Mouse (Mus musculus) heart, postnatal 0 days (tissue): Measurements from ENCODE around the gene Slc26a8. TPM values are rescaled to one million over a fixed set of nuclear protein-coding genes. Genes with fewer than 3 reads are reported as not detected.

Source experiments
- ATAC-seq: fragments of 200-750 bp; cut with Nextera tagmentation; 2 replicates; pipeline ENCODE4 v1.8.0; 2017; ENCODE audit warnings: low read depth, moderate number of reproducible peaks, moderate library complexity; ENCODE audit not compliant: insufficient read depth
- DNase-seq: peaks from one replicate; pipeline ENCODE4 v3.0.0-alpha.2; 2016; ENCODE audit warnings: low spot score
- H3K27ac ChIP-seq: fragments of 300-500 bp; sonication (generic); 2 replicates; pipeline ENCODE4 v1.5.1; 2014; ENCODE audit warnings: low read depth, mild to moderate bottlenecking
- H3K27me3 ChIP-seq: fragments of 300-500 bp; sonication (generic); 2 replicates; pipeline ENCODE4 v1.6.1; 2014; ENCODE audit warnings: low read length, mixed read lengths; ENCODE audit not compliant: control insufficient read depth, insufficient read depth
- H3K36me3 ChIP-seq: fragments of 300-500 bp; sonication (generic); replicated peaks from 2 replicates; pipeline ENCODE4 v1.6.1; 2014; ENCODE audit warnings: low read length, mixed read lengths; ENCODE audit not compliant: control insufficient read depth, insufficient read depth
- H3K4me1 ChIP-seq: fragments of 300-500 bp; sonication (generic); 2 replicates; pipeline ENCODE4 v1.6.1; 2014; ENCODE audit warnings: antibody characterized with exemption; ENCODE audit not compliant: control insufficient read depth, insufficient read depth
- H3K4me2 ChIP-seq: fragments of 300-500 bp; sonication (generic); 2 replicates; pipeline ENCODE4 v1.6.1; 2014; ENCODE audit warnings: low read depth, mild to moderate bottlenecking, low read length, moderate library complexity
- H3K4me3 ChIP-seq: fragments of 300-500 bp; sonication (generic); 2 replicates; pipeline ENCODE4 v1.5.1; 2014; ENCODE audit warnings: low read depth, low read length
- H3K9ac ChIP-seq: fragments of 300-500 bp; sonication (generic); replicated peaks from 2 replicates; pipeline ENCODE4 v1.6.1; 2014; ENCODE audit warnings: low read depth, low read length, mixed read lengths
- H3K9me3 ChIP-seq: fragments of 300-500 bp; sonication (generic); replicated peaks from 2 replicates; pipeline ENCODE4 v1.6.1; 2016; ENCODE audit warnings: low read length; ENCODE audit not compliant: control insufficient read depth
- CTCF ChIP-seq: IDR thresholded peaks from 2 replicates; pipeline ENCODE4 v1.5.1; 2016; ENCODE audit warnings: antibody characterized with exemption, control low read depth, low read depth
- EP300 ChIP-seq: IDR thresholded peaks from 2 replicates; pipeline ENCODE4 v1.6.1; 2016; ENCODE audit warnings: antibody characterized with exemption, low read depth
- WGBS: fragments of 180-500 bp; shearing (Covaris S2); extraction: QIAGEN DNeasy Blood & Tissue Kit; methylation state at CpG from one replicate; pipeline ENCODE4 v1.1.7; 2014; 5-methylcytosine and 5-hydroxymethylcytosine counted together
- polyA plus RNA-seq: library from polyadenylated mRNA; unstranded; fragments of >200 nt; fragmentation: Nextera tagmentation; extraction: Ambion mirVana; gene quantifications from 2 replicates; pipeline ENCODE4 v1.2.1, GENCODE M21; 2015
- total RNA-seq: library from RNA; depleted of rRNA; stranded (reverse); fragments of >200 nt; gene quantifications from 2 replicates; pipeline ENCODE4 v1.2.3, GENCODE M21; 2014; ENCODE audit warnings: low replicate concordance

Slc26a8 gene
- total and polyA plus RNA-seq, 2 experiments from 2014 or later: 0.36 TPM; not detected in 1

DNA sequence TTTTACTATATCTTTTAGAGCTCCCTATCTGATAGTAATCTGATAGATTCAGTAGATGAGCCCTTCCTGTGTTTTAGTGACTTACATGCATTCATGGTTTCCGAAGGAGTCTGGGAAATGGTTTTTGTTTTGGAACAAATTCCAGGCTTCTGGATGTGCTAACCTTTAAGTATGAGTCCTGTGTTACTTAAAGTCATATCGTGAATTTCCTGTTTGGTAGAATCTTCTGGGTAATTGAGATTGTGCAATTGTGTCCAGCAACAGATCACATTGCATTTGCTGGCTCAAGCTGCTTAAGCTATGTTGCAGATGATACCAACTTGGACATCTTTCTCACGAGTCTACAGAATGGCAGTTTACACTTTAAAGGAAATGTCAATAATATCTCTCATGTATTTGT, 3.1 kb upstream of the Slc26a8 start:
- H3K27ac ChIP-seq: peak overlapping the region; percentile 94
- DNase-seq (no peak), ATAC-seq (no peak)
- H3K4me2 ChIP-seq: peak overlapping the region; percentile 69
- WGBS: 32% methylated on average over 3 of the region's 3 CpGs
- TF ChIP-seq EP300 (no peak), CTCF (no peak)
- peaks cover 30% of the 10 kb centered on the region for H3K4me1 ChIP-seq
- H3K36me3 ChIP-seq: no peaks in the 10 kb centered on the region
- peak overlapping the region; percentile 92 for H3K4me3 ChIP-seq
- H3K27me3 ChIP-seq: no peaks in the 10 kb centered on the region
- peak overlapping the region; percentile 89 for H3K9ac ChIP-seq
- H3K9me3 ChIP-seq: no peaks in the 10 kb centered on the region

DNA sequence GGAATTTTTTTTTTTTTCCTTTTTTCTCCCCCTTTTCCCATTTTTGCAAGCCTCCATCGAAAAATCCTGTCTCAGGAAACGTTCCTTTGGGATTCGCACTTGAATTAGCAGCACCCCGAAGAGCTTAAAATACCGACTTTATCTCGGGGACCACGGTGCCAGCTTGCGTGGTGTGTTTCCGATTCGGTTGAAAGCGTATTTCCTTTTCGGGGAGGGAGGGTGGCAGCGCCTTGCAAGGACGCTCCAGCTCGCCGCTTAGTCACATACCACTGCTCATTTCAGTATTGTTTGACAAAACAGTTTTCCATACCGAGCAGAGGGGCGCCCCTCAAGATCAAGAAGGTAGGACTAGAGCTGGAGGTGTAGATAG, 2.3 kb upstream of the Slc26a8 start:
- no peaks in the 10 kb centered on the region for H3K36me3 ChIP-seq
- peak overlapping the region; percentile 69 for H3K4me2 ChIP-seq
- ATAC-seq: no peak
- TF ChIP-seq CTCF (no peak), EP300 (no peak)
- H3K4me3 ChIP-seq: peak overlapping the region; percentile 92
- H3K4me1 ChIP-seq: peaks cover 22% of the 10 kb centered on the region
- H3K9ac ChIP-seq: peak overlapping the region; percentile 89
- no peaks in the 10 kb centered on the region for H3K27me3 ChIP-seq
- H3K27ac ChIP-seq: peak overlapping the region; percentile 94
- no peaks in the 10 kb centered on the region for H3K9me3 ChIP-seq
- DNase-seq: peak; percentile 47
- 0% methylated on average over 18 of the region's 18 CpGs for WGBS

DNA sequence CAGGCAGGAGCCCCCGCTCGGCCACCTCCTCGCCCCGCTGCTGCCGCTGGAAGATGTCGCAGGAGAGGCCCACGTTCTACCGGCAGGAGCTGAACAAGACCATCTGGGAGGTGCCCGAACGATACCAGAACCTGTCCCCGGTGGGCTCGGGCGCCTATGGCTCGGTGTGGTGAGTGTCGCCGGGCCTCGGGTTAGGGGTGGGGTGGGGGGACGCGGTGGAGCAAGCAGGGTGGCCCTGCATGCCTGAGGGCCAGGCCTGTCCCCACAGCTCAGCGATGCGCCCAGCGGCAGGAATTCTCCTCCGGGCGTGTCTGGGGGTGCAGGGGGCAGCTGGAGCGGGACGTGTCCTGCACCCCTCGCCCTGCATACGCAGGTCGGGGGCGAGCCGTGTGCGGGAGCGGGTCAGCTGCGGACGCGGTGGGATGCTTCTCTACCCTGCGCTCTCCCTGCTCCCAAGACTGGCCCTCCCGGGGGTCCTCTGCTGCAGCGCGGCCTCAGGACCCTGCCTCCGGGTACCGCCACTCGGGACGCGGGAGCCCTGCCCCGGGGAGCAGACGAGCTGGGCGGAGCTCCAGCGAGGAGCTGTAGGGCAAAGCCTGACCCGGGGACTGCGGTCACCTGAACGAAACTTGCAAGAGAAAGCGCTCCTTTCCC, 1.8 kb upstream of the Slc26a8 start:
- Histone ChIP-seq H3K27me3 (no peaks in the 10 kb centered on the region), H3K27ac (peak overlapping the region; percentile 94), H3K4me2 (peak overlapping the region; percentile 69), H3K4me3 (peak overlapping the region; percentile 92), H3K36me3 (no peaks in the 10 kb centered on the region), H3K9ac (peak overlapping the region; percentile 89), H3K9me3 (no peaks in the 10 kb centered on the region), H3K4me1 (peaks cover 17% of the 10 kb centered on the region)
- WGBS: under 1% methylated on average over 53 of the region's 53 CpGs
- TF ChIP-seq EP300 (no peak), CTCF (no peak; the same call in 1 of the 2 replicates)
- peak; percentile 39 for ATAC-seq
- DNase-seq: peak; percentile 49

DNA sequence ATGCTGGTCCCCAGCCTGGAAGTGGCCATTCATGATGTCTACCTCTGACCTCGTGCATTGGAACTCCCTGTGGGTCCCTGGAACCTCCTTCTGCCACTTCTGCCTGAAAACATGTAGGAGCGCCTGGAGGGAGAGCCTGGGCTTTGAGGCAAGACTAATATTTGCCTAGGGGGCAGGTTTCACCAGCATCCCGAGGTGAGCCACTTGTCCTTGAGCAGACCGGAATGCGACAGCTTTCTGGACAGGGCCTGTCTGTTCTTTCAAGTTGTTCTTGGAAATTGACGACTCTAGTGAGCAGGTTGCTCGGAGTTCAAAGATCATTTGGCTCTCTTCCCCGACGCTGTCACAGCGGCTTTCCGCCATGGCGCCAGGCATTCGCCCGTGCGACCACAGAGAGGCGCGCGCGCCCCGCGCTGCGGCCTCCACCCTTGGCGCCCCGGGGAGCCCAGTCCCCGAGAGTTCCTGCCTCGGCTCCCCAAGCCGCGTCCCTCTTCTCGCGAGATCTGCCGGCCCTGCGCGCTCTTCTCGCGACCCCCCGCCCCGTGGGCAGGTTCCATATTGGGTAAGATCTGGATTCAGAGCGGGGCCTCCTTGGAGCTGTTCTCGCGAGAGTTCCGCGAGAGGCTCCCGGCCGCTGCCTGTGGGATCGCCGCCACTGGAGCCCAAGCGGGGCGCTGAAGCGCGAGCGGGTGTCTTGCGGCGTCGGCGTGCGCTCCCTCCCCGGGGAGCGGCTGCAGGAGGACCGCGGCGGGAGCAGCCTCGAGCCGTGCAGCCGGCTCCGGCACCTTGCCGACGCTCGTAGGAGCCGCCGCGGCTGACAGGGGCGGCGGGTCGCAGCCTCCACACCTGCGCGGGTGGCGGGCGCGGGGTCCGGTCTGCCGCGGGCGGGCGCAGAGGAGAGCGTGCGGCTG, 998 bp upstream of the Slc26a8 start, which contains the start of gene Mapk14:
Gene Mapk14, plus strand, starts transcription at position 554 of the 911 bp plus-strand sequence.
- H3K9ac ChIP-seq: peak within 1 kb of the TSS; percentile 89
- peaks cover 9% of the 10 kb centered on the region for H3K4me1 ChIP-seq
- H3K9me3 ChIP-seq: no peaks in the 10 kb centered on the region
- peak within 1 kb of the TSS; percentile 69 for H3K4me2 ChIP-seq
- peak within 1 kb of the TSS; percentile 94 for H3K27ac ChIP-seq
- ATAC-seq: peak; percentile 96
- no peaks in the 10 kb centered on the region for H3K27me3 ChIP-seq
- WGBS: under 1% methylated on average over 74 of the region's 86 CpGs
- no peaks in the 10 kb centered on the region for H3K36me3 ChIP-seq
- peak; percentile 99 for DNase-seq
- TF ChIP-seq CTCF: peak; percentile 72
- TF ChIP-seq EP300: peak; percentile 100
- H3K4me3 ChIP-seq: peak within 1 kb of the TSS; percentile 92

DNA sequence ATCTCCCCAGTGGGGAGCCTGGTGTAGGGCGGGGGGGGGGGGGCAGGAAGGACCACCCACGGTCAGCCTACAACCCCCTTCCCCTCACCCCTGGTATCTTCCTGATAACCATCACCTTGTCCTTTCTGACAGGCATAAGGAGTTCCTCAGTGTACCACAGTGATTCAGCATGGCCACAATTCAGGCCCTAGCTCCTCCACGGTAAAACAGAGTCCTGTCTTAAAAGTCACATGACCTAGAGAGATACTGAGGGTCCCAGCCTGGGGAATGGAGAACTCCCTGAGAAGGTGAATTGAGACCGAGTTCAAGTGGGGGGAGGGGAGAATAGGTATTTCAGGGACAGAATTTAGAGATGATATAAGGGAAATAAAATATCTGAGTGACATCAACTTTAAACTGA, 2.7 kb downstream of the Slc26a8 start:
- Histone ChIP-seq H3K27me3 (no peaks in the 10 kb centered on the region), H3K9me3 (no peaks in the 10 kb centered on the region), H3K36me3 (no peaks in the 10 kb centered on the region), H3K4me2 (no peak overlapping the region), H3K4me1 (0 out of 2 replicates have a peak, but pooled peaks cover 7% of the 10 kb centered on the region), H3K27ac (no peak overlapping the region), H3K9ac (no peak overlapping the region), H3K4me3 (no peak overlapping the region)
- WGBS: 30% methylated on average over 4 of the region's 4 CpGs
- ATAC-seq (no peak), DNase-seq (no peak)
- TF ChIP-seq CTCF (no peak), EP300 (no peak)
